Mouse (Mus musculus): ENCODE measurements around the gene Trpc4ap. TPM values are rescaled to one million over a fixed set of nuclear protein-coding genes. Genes with fewer than 3 reads are reported as not detected.

Gene Trpc4ap
- polyA plus RNA-seq, 1 experiment from 2014 or later = 115 TPM

DNA sequence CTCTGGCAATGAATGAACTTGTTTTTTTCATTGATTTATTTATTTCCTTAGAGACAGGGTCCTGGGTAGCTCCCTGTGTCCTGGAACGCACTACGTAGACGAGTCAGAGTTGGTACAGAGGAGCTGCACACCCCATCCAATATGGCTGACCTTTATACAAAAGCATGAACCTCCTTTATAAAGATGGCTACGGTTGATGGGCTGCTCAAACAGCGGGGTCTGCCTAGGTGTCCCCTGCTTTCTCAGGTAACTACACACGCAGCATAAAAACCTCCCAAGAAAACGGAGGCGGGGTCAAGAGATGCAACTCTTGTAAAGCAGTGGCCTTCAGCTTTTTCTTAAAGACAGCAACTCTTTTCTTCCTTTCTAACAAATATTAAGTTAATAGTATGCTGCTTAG is 24.3 kb downstream of the Trpc4ap start:
- Histone ChIP-seq H3K4me1 (0 out of 2 replicates have a peak, but pooled peaks cover 4% of the 10 kb centered on the region), H3K4me3 (replicated peaks) (no peak overlapping the region), H3K9ac (no peak overlapping the region), H3K9me3 (no peaks in the 10 kb centered on the region), H3K36me3 (peaks cover 34% of the 10 kb centered on the region), H3K4me2 (no peak overlapping the region), H3K27ac (no peak overlapping the region), H3K27me3 (replicated peaks) (no peaks in the 10 kb centered on the region)
- WGBS = 94% methylated on average over 8 of the region's 8 CpGs
- ATAC-seq (ENCODE audit: insufficient read depth, low FRiP score, low read depth) = no peak

DNA sequence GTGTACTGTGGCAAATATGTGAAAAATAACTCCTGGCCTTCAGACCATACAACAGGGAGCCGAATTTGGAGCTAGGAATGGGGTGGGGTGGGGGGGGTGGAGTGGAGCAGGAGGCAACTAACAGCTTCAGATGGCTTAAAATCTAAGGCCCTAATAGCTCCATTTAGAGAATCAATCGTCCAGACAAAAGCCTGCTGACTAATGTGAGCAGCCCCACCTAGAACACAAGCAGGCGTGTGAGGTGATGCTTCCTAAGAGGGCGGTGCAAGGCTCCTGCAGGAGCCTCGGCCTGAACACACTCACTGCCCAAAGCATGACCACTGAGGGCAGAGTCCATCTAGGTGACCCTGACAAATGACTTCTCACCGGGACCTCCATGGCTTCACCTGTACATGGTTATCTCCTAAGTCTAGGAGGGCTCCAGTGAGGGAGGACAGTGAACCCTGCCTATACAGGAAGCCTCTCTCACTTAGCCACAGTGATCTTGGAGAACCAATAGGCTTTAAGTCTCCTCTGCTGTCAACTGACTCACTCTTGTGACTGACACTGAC is 28.2 kb downstream of the Trpc4ap start:
- ATAC-seq (ENCODE audit: insufficient read depth, low FRiP score, low read depth) = no peak
- Histone ChIP-seq H3K27me3 (replicated peaks) (no peaks in the 10 kb centered on the region), H3K27ac (no peak overlapping the region), H3K36me3 (peaks cover 26% of the 10 kb centered on the region), H3K9ac (no peak overlapping the region), H3K4me1 (no peaks in the 10 kb centered on the region), H3K9me3 (no peaks in the 10 kb centered on the region), H3K4me2 (no peak overlapping the region), H3K4me3 (replicated peaks) (no peak overlapping the region)
- 74% methylated on average over 6 of the region's 6 CpGs for WGBS

DNA sequence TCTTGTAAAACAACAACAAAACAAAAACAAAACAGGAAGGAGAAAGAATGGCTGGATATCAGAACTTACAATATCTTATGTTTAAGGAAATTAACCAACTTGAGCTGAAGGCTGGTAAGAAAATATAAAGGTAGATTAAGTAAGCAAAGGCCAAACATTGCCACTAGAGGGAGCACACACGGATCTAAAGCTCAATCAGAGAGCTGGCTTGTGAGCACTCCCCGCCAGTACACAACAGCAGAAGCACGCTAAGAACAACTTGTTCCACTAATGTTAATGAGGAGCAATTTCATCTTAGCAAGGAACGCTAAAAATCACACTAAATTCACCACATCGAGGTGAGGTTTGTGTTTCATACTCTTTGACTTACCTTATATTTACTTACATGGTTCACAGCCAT is 29.1 kb downstream of the Trpc4ap start:
- H3K36me3 ChIP-seq = peaks cover 25% of the 10 kb centered on the region
- H3K27me3 ChIP-seq (replicated peaks) = no peaks in the 10 kb centered on the region
- ATAC-seq (ENCODE audit: insufficient read depth, low FRiP score, low read depth) = no peak
- H3K27ac ChIP-seq = no peak overlapping the region
- H3K4me3 ChIP-seq (replicated peaks) = no peak overlapping the region
- no peaks in the 10 kb centered on the region for H3K4me1 ChIP-seq
- H3K4me2 ChIP-seq = no peak overlapping the region
- WGBS = 19% methylated on average over 5 of the region's 5 CpGs
- H3K9me3 ChIP-seq = no peaks in the 10 kb centered on the region
- no peak overlapping the region for H3K9ac ChIP-seq

GRCm38 (mm10) chr2:155662390-155662789 is 29.8 kb downstream of the Trpc4ap start:
- H3K4me1 ChIP-seq = no peaks in the 10 kb centered on the region
- H3K27ac ChIP-seq = no peak overlapping the region
- no peak overlapping the region for H3K4me3 ChIP-seq (replicated peaks)
- H3K9me3 ChIP-seq = no peaks in the 10 kb centered on the region
- no peaks in the 10 kb centered on the region for H3K27me3 ChIP-seq (replicated peaks)
- H3K9ac ChIP-seq = no peak overlapping the region
- 93% methylated on average over 5 of the region's 5 CpGs for WGBS
- H3K4me2 ChIP-seq = no peak overlapping the region
- peaks cover 28% of the 10 kb centered on the region for H3K36me3 ChIP-seq
- no peak for ATAC-seq (ENCODE audit: insufficient read depth, low FRiP score, low read depth)

DNA sequence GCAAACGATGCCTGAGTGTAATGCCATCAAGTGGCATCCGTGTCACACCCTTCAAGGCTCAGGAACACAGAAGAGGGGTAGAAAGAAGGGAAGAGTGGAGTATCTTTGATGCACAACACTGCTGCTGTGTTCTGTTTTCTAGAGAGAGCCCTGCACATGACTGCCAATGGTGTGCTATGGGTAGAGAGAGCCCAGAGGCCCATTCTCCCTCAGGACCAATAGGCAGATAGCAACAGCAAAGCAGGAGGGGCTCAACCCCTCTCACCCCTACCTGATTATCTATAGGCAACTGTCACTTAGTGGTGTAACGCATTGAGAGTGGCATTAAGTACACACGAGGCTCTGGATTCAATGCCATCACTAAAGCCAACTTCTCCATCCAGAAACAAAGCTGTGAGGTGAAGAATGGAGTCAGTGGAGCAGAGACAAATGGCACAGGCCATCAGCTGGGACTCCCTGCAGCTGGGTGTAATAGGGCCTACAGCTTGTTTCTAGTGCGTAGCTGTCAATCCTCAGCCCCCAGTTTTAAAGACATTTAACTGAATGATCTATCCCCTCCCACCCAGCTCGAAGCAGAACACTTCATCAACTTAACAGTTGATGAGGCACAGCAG is 36.3 kb downstream of the Trpc4ap start:
- H3K27ac ChIP-seq = no peak overlapping the region
- H3K9ac ChIP-seq = no peak overlapping the region
- peaks cover 45% of the 10 kb centered on the region for H3K36me3 ChIP-seq
- no peak overlapping the region for H3K4me2 ChIP-seq
- no peaks in the 10 kb centered on the region for H3K4me1 ChIP-seq
- H3K27me3 ChIP-seq (replicated peaks) = no peaks in the 10 kb centered on the region
- H3K4me3 ChIP-seq (replicated peaks) = no peak overlapping the region
- 93% methylated on average over 6 of the region's 6 CpGs for WGBS
- no peaks in the 10 kb centered on the region for H3K9me3 ChIP-seq
- ATAC-seq (ENCODE audit: insufficient read depth, low FRiP score, low read depth) = no peak

GRCm38 (mm10) chr2:155652618-155653017 is 39.6 kb downstream of the Trpc4ap start:
- Histone ChIP-seq H3K9ac (no peak overlapping the region), H3K4me3 (replicated peaks) (no peak overlapping the region), H3K4me1 (no peaks in the 10 kb centered on the region), H3K27ac (no peak overlapping the region), H3K36me3 (peaks cover 65% of the 10 kb centered on the region), H3K9me3 (no peaks in the 10 kb centered on the region), H3K27me3 (replicated peaks) (no peaks in the 10 kb centered on the region), H3K4me2 (no peak overlapping the region)
- 93% methylated on average over 5 of the region's 5 CpGs for WGBS
- no peak for ATAC-seq (ENCODE audit: insufficient read depth, low FRiP score, low read depth)

DNA sequence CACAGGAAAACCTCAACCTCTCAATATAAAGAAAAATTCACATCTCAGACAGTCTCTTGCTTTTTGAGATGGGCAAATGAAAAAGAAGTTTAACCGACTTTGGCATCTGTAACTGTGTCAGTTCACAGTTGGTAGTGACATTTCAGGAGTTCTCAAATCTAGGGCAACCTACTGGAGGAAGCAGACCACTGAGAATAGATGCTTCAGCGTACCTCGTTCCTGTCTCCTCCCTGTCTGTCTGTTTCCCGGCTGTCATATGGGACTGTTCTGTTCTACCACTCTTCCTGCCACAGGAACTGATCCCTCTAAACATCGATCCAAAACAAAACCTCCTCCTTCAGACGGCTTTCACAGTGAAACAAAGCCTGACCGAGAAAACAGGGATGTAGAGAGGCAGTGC is 46.4 kb downstream of the Trpc4ap start:
- H3K27ac ChIP-seq = no peak overlapping the region
- WGBS = 89% methylated on average over 7 of the region's 7 CpGs
- H3K27me3 ChIP-seq (replicated peaks) = no peaks in the 10 kb centered on the region
- no peak for ATAC-seq (ENCODE audit: insufficient read depth, low FRiP score, low read depth)
- H3K36me3 ChIP-seq = peaks cover 56% of the 10 kb centered on the region
- no peak overlapping the region for H3K9ac ChIP-seq
- H3K9me3 ChIP-seq = no peaks in the 10 kb centered on the region
- H3K4me1 ChIP-seq = no peaks in the 10 kb centered on the region
- no peak overlapping the region for H3K4me3 ChIP-seq (replicated peaks)
- no peak overlapping the region for H3K4me2 ChIP-seq

DNA sequence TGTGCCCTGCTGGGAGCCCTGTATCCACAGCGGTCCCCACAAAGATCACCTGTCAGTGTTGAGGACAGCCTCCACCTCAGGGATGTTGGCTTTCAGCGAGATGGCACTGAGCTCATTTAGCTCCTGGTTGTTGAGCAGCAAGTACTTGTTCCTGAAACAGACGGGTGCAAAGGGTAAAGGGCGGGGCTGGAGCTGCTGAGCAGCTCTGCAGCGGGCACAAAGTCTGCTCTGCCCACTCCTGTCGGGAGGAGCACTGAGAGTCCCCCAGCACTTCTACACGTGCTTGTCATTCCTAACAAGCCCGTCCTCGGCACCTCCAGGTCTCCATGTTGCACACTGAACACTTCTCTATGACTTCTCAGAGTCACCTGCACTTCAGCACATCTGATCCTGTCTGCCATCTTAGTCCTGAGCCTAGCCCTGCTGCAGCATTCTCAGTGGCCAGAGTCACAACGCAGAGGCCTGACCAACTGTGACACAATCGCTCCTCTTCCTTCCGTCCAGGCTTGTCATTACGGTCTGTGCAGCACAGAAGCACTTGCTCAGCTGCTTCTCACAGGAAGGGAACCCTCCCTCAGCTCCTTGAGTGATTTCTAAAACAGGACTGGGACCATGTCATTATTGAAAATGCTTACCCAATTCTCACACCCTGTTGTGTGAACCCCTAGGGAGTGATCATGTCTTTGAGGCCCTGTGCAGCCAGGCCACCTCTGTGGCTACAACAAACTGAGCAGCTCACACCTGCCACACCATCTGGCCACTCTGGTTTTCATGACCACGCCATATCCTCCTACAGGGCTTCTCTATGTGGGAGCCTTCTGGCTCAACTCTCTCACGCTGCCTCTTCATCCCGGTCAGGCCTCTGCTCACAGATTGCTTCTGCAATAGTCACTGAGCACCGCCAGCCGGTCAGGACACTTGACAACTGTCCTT is 50.4 kb downstream of the Trpc4ap start:
- no peak for ATAC-seq (ENCODE audit: insufficient read depth, low FRiP score, low read depth)
- Histone ChIP-seq H3K27ac (no peak overlapping the region), H3K36me3 (peaks cover 57% of the 10 kb centered on the region), H3K27me3 (replicated peaks) (no peaks in the 10 kb centered on the region), H3K4me2 (no peak overlapping the region), H3K9me3 (no peaks in the 10 kb centered on the region), H3K4me3 (replicated peaks) (no peak overlapping the region), H3K9ac (no peak overlapping the region), H3K4me1 (no peaks in the 10 kb centered on the region)
- 81% methylated on average over 18 of the region's 18 CpGs for WGBS

GRCm38 (mm10) chr2:155640656-155641055 is 51.5 kb downstream of the Trpc4ap start:
- no peaks in the 10 kb centered on the region for H3K27me3 ChIP-seq (replicated peaks)
- ATAC-seq (ENCODE audit: insufficient read depth, low FRiP score, low read depth) = no peak
- no peaks in the 10 kb centered on the region for H3K9me3 ChIP-seq
- 88% methylated on average over 6 of the region's 6 CpGs for WGBS
- H3K9ac ChIP-seq = no peak overlapping the region
- H3K27ac ChIP-seq = no peak overlapping the region
- peaks cover 64% of the 10 kb centered on the region for H3K36me3 ChIP-seq
- no peak overlapping the region for H3K4me3 ChIP-seq (replicated peaks)
- no peak overlapping the region for H3K4me2 ChIP-seq
- no peaks in the 10 kb centered on the region for H3K4me1 ChIP-seq

DNA sequence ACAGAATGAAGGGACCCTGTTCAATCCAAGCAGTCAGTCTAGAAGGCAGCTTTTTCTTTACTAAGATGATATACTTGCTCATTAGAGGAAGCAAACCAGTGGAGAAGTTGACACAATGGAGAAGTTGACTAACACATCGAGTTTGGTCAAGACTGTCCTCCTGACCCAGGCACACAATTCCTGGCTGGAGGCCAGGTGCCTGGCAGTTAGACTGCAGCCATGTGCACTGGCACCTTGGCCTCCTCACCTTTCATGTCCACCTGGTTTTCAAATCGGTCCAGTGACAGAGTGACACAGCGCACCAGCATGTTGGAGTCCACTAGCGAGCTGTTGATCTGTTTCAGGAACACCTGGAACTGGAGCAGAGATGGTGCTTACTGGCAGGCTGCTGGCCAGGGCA is 54.8 kb downstream of the Trpc4ap start:
- WGBS = 87% methylated on average over 4 of the region's 4 CpGs
- 0 out of 2 replicates have a peak, but pooled peaks cover 10% of the 10 kb centered on the region for H3K4me1 ChIP-seq
- ATAC-seq (ENCODE audit: insufficient read depth, low FRiP score, low read depth) = no peak
- peaks cover 61% of the 10 kb centered on the region for H3K36me3 ChIP-seq
- H3K4me3 ChIP-seq (replicated peaks) = no peak overlapping the region
- H3K9me3 ChIP-seq = no peaks in the 10 kb centered on the region
- H3K4me2 ChIP-seq = no peak overlapping the region
- no peak overlapping the region for H3K9ac ChIP-seq
- no peak overlapping the region for H3K27ac ChIP-seq
- H3K27me3 ChIP-seq (replicated peaks) = no peaks in the 10 kb centered on the region; the same call in 1 of the 2 replicates

DNA sequence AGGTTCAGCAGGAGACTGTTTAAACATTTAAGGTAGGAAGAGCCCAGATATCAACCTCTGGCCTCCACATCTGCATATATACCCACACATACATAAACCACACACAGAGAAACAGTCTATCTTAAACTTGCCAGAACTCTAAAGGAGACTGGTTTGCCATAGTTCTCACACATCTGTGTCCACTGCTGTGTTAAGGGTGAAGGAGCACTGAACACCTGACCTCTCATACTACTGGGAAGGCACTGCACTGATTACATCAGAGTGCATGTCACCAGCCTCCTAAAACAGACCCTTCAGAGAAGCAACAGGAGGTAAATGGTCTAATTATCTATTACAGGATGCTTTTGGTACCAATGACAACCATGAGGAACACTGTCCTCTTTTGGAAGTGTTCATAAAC is 55.3 kb downstream of the Trpc4ap start:
- Histone ChIP-seq H3K27me3 (replicated peaks) (no peaks in the 10 kb centered on the region; the same call in 1 of the 2 replicates), H3K9ac (no peak overlapping the region), H3K4me3 (replicated peaks) (no peak overlapping the region), H3K4me2 (no peak overlapping the region), H3K4me1 (0 out of 2 replicates have a peak, but pooled peaks cover 10% of the 10 kb centered on the region), H3K9me3 (no peaks in the 10 kb centered on the region), H3K36me3 (peaks cover 61% of the 10 kb centered on the region), H3K27ac (no peak overlapping the region)
- ATAC-seq (ENCODE audit: insufficient read depth, low FRiP score, low read depth) = no peak

DNA sequence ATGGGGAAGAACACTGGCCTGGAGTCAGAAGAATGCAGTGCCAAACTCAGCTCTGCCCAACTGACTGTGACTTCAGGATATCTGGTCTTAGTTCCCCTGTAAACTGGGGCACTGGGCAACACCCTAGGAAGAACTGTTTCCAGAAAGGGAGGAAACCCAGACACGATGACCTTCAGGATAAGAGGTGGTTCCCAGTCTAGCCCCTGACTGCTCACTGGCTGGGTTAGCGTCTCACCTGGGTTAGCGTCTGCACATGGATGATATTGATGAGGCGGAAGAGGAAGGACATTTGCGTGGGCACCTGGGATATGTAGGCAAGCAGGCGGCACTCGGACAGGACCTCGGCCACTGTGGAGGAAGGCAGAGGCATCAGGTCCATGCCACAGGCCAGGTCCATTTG is 56.2 kb downstream of the Trpc4ap start:
- Histone ChIP-seq H3K9me3 (no peaks in the 10 kb centered on the region), H3K4me1 (0 out of 2 replicates have a peak, but pooled peaks cover 10% of the 10 kb centered on the region), H3K27me3 (replicated peaks) (peaks cover 1% of the 10 kb centered on the region; the same call in 1 of the 2 replicates), H3K9ac (no peak overlapping the region), H3K4me3 (replicated peaks) (no peak overlapping the region), H3K36me3 (peaks cover 57% of the 10 kb centered on the region), H3K27ac (no peak overlapping the region), H3K4me2 (no peak overlapping the region)
- 92% methylated on average over 8 of the region's 8 CpGs for WGBS
- no peak for ATAC-seq (ENCODE audit: insufficient read depth, low FRiP score, low read depth)
